Mouse (Mus musculus): Measurements from ENCODE around the gene Pcnx4.
"Not testable (repeated sequence)": the region's sequence is repeated elsewhere in the genome, so short reads cannot be mapped to it uniquely, and the experiment has no call there.

Gene Pcnx4

DNA sequence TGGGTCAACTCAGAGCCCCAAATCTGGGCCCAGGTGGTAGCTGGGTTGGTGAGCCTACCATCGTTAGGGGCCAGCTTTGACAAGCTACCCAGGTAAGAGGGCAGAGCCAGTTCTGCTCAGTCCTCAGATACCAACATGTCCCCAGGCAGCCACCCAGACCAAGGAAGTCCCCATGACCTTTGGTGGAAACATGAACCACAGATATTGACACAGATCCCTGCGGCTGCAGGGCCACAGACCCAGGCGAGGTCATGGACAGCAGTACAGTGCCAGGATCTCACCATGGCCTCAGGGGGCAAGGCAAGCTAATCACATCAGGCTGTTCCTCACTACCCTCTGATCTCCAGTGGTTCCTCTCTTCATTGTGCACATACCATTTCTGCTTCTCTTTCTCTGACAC lies 45.8 kb downstream of the Pcnx4 start:
- in situ Hi-C loops (cut with MboI; ENCODE audit: low pct_unique_long_range_greater_than_20kb in 1 of 2, low sequenced_read_pairs in 2 of 2, unreplicated experiment in 1 of 2), result no loop called here

DNA sequence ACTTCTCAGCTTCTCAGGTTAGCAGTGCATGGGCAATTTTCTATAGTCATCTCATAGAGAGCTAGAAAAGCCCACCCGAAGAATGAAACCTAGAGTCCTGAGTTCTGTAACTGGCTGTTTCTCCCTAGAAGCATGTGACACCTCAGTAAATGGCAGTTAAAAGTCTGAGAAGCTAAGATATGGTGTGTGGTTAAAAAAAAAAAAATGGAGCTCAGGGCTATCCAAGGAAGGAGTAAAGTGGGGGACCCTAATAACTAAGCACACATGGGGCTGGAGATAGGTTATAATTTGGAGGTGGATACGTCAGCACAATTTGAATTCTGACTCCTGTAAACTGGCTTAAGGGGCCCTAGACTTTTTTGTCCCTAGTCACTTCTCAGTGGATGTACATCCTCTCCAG lies 46.9 kb downstream of the Pcnx4 start:
- in situ Hi-C loops (cut with MboI; ENCODE audit: low pct_unique_long_range_greater_than_20kb in 1 of 2, low sequenced_read_pairs in 2 of 2, unreplicated experiment in 1 of 2), result no loop called here

DNA sequence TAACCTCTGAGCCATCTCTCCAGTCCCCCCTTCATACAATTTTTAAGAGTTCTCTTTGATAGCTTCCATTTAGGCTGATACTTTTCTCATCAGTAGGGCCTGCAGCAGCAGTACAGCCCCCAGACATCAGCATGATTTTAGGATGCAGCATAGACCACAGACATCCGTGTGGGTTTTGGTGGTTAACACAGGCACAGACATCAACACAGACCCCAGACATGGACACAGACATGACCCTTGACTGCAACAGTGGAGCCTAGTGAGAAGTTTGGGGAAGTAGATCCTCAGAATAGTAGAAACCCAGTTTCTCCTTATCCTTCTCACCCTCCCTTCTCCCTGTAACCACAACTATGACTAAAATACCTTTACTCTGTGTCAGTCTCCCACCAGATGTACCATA lies 49.2 kb downstream of the Pcnx4 start:
- in situ Hi-C loops (cut with MboI; ENCODE audit: low pct_unique_long_range_greater_than_20kb in 1 of 2, low sequenced_read_pairs in 2 of 2, unreplicated experiment in 1 of 2), result no loop called here

DNA sequence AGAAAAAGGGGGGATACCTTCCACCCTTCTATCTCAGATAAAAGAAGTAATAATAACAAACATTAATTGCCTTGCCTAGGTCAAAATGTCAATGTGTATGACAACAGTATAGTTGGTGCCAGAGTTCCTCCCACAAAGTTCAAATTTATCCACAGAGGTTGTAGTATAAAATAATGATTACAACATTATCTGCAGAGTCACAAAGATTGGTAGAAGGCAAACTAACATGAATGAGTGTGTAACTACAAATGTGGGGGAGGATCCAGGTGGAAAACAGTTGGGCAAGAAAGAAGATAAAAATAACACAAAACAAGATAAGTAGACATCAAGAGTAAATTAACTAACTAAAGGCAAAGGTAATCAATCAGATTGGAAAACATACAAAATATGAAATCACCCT lies 56.8 kb downstream of the Pcnx4 start:
- in situ Hi-C loops (cut with MboI; ENCODE audit: low pct_unique_long_range_greater_than_20kb in 1 of 2, low sequenced_read_pairs in 2 of 2, unreplicated experiment in 1 of 2), result no loop called here

DNA sequence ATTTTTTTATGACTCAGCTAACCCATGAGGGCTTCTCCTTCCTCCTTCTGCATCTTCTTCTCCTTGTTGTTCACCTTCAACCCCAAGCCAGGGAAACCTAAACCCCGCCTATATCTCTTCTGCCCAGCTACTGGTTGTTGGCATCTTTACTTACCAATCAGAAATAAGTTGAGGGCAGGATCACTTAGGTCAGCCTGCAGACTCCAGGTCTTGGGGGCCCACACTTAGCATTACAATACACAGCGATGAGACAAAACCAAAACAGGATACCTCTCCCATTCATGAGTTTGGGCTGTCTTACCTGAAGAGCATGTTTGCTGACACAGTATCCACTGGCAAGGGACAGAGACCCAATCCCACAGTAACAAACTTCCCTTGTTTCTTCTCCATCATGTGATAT lies 57.8 kb downstream of the Pcnx4 start:
- in situ Hi-C loops (cut with MboI; ENCODE audit: low pct_unique_long_range_greater_than_20kb in 1 of 2, low sequenced_read_pairs in 2 of 2, unreplicated experiment in 1 of 2), result no loop called here

DNA sequence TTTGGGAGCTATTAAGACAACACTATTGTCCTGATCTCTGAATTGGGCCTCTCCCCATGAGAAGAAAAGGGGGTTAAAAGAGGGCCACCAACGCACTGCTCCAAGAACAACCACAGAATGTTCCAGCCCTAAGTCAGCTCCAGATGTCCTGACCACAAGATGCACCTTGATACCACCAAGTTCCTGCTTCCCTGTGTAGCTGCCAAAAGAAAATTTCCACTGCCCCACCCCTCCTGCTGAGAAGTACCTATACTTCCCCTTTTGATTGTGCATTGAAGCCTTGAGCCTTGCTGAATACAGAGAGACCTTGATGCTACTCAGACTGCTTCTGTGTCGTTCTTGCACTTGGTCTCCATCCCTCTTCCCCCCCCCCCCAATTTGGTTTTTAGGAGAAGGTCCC lies 62.5 kb downstream of the Pcnx4 start:
- in situ Hi-C loops (cut with MboI; ENCODE audit: low pct_unique_long_range_greater_than_20kb in 1 of 2, low sequenced_read_pairs in 2 of 2, unreplicated experiment in 1 of 2), result not testable (repeated sequence)

DNA sequence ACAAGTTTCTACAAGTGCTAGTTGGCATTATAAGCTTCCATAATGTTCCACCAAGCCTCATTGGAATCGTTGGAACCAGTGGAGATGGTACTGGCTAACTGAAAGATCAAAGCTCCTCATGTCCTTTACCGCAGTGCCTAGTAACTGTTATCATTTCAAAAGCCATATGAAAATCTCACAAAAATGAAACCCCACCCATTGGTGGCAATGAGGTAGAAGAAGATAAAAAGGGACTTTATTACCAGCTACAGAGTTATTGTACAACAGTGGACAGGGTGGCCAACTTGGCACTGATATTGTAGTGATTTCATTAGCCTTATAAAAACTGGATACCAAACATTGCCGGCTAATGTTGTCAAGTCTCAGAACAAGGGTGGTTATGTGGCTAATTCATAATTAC lies 75.9 kb downstream of the Pcnx4 start:
- in situ Hi-C loops (cut with MboI; ENCODE audit: low pct_unique_long_range_greater_than_20kb in 1 of 2, low sequenced_read_pairs in 2 of 2, unreplicated experiment in 1 of 2), result no loop called here

DNA sequence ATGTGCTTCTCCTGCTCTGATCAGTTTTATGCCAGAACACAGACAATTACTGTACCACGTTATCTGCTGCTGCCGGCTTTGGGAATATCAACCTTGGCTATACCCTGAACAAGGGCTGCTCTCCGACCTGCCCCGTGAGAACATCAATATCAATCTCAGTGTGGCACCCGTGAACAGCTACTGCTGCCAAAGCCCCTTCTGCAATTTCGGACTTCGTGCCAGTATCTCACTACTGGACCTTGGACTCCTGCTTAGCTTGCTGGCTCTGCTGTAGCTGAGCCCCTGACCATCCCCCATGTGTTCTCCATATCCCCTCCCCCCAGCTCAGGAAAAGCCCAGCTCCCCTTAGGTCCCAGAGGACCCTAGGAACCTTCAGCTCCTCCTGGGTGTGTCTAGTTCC lies 84.7 kb downstream of the Pcnx4 start:
- in situ Hi-C loops (cut with MboI; ENCODE audit: low pct_unique_long_range_greater_than_20kb in 1 of 2, low sequenced_read_pairs in 2 of 2, unreplicated experiment in 1 of 2), result no loop called here

DNA sequence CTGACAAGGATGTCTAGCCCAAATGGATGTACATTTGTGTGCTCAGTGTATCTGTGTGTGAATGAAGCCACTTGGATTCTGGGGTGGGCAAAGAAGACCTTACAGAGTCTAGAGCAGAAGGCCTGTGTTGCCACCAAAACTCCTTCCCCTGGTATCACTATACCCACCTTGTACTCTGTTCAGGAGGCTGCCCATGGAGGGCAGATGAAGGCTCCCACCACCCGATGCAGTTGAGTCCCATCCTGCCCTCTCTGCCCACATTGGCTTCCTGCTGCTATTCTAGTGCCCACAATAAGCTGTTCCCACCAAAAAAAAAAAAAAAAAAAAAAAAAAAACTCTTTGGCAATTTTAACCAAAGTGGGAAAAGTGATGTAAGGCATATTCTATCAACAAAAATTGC lies 85.3 kb downstream of the Pcnx4 start:
- in situ Hi-C loops (cut with MboI; ENCODE audit: low pct_unique_long_range_greater_than_20kb in 1 of 2, low sequenced_read_pairs in 2 of 2, unreplicated experiment in 1 of 2), result no loop called here

DNA sequence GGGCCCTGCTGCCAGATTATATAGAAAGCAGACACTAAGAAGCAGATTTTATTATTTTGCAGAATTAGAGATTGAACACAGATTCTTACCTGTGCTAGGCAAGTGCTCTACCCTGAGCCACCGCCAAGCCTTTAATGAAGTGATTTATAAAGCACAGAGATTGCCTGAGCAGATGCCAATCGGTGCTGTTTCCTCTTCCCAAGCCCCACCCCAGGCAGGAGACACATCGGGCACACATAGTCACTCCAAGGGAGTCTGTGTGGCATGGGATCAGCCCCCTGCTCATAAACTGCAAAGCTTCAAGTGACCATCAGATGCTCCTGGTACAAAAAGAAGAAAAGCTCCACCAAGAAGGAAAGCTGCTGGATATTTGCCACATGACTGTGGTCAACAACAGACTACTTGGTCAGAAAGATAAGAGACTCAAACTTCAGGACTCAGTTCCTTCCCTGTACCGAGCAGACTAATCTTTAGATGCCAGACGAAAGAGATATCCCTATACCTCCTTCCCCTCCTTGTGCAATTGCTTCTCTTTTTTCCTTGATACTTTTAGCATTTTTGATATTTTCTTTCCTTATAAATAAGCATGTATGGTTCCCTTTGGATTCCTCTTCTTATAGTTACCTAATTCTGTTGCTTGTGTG lies 86.8 kb downstream of the Pcnx4 start:
- in situ Hi-C loops (cut with MboI; ENCODE audit: low pct_unique_long_range_greater_than_20kb in 1 of 2, low sequenced_read_pairs in 2 of 2, unreplicated experiment in 1 of 2), result no loop called here

DNA sequence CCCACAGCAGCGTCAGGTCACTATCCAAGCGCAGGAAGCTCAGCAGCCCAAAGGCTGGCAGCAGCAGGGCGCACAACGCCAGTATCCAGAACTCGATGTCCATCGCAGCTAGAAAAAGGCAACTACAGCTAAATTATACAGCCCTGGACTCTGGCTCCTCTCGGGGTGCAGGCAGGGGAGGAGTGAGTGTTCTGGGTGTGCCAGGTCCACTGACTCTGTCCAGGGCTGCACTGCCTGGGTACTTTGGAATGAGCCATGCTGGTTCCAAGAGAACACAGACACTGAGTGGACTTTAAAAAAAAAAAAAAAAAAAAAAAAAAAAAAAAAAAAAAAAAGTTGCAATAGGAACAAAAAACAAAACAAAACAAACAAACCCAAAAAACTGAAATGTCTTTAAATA lies 92.6 kb downstream of the Pcnx4 start:
- in situ Hi-C loops (cut with MboI; ENCODE audit: low pct_unique_long_range_greater_than_20kb in 1 of 2, low sequenced_read_pairs in 2 of 2, unreplicated experiment in 1 of 2), result no loop called here

Measured in mouse embryonic stem cell (cell line).